Mouse (Mus musculus): ENCODE data around the gene Fbxo41. TPM values are rescaled to one million over a fixed set of nuclear protein-coding genes. Genes with fewer than 3 reads are reported as not detected.

The Fbxo41 gene
- polyA plus RNA-seq, 1 experiment from 2014 or later, result 10.0 TPM

DNA sequence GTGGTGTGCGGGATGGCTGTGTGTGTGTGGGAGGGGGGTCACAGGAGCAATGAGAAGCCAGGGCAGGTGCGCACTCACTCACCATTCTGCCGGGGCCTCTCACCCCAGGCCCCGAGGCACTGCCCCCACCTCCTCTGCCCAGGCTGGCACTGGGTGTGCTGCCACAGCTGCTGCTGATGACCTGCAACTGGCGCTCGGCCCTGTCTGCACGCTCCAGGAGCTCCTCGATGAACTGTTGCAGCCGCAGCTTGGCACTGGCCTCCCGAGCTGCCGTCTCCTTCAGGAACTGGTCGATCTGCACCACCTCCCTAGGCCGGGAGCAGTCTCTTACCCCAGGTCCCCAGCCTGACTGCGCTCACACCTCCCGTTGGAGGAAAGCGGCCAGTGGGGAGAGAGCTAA is 22.1 kb downstream of the Fbxo41 start:
- no peak overlapping the region for H3K4me2 ChIP-seq (ENCODE audit: low read depth, low read length)
- no peak for ATAC-seq (ENCODE audit: low read depth)
- no peak overlapping the region for H3K4me3 ChIP-seq (ENCODE audit: low read depth, low read length)
- no peaks in the 10 kb centered on the region for H3K9me3 ChIP-seq (ENCODE audit: control insufficient read depth, low read length)
- 0 out of 2 replicates have a peak, but pooled peaks cover 3% of the 10 kb centered on the region for H3K4me1 ChIP-seq (ENCODE audit: control insufficient read depth, insufficient read depth, low read length)
- no peaks in the 10 kb centered on the region for H3K36me3 ChIP-seq (ENCODE audit: control insufficient read depth, insufficient read depth, low read length)
- H3K9ac ChIP-seq (replicated peaks; ENCODE audit: low read depth, low read length), result no peak overlapping the region
- H3K27me3 ChIP-seq (ENCODE audit: control insufficient read depth, insufficient read depth, low read length), result peaks cover 20% of the 10 kb centered on the region
- no peak overlapping the region for H3K27ac ChIP-seq (ENCODE audit: low read depth, low read length)
- WGBS, result 65% methylated on average over 16 of the region's 16 CpGs

DNA sequence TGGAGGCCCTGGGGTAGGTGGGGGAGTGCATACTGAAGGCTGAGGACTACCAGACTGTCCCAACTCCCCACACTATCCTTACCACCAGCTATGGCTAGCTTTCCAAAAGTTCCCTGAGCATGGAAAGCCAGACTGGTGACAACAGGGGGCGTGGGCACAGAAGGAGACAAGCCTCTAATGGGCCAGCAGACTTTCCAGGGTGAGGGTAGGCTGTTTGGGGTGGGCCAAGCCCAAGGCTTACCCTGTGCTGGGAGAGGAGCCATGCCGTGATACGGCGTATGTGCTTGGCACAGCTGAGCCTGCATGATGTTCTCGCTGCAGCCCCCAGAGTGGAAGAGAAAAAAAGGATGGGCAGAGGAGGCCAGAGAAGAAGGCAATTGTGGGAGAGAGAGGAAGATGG is 22.8 kb downstream of the Fbxo41 start:
- no peak overlapping the region for H3K9ac ChIP-seq (replicated peaks; ENCODE audit: low read depth, low read length)
- no peaks in the 10 kb centered on the region for H3K9me3 ChIP-seq (ENCODE audit: control insufficient read depth, low read length)
- no peak overlapping the region for H3K4me2 ChIP-seq (ENCODE audit: low read depth, low read length)
- H3K4me3 ChIP-seq (ENCODE audit: low read depth, low read length), result no peak overlapping the region
- H3K4me1 ChIP-seq (ENCODE audit: control insufficient read depth, insufficient read depth, low read length), result 0 out of 2 replicates have a peak, but pooled peaks cover 3% of the 10 kb centered on the region
- 82% methylated on average over 5 of the region's 5 CpGs for WGBS
- ATAC-seq (ENCODE audit: low read depth), result no peak
- H3K27ac ChIP-seq (ENCODE audit: low read depth, low read length), result no peak overlapping the region
- H3K27me3 ChIP-seq (ENCODE audit: control insufficient read depth, insufficient read depth, low read length), result peaks cover 15% of the 10 kb centered on the region
- no peaks in the 10 kb centered on the region for H3K36me3 ChIP-seq (ENCODE audit: control insufficient read depth, insufficient read depth, low read length)

DNA sequence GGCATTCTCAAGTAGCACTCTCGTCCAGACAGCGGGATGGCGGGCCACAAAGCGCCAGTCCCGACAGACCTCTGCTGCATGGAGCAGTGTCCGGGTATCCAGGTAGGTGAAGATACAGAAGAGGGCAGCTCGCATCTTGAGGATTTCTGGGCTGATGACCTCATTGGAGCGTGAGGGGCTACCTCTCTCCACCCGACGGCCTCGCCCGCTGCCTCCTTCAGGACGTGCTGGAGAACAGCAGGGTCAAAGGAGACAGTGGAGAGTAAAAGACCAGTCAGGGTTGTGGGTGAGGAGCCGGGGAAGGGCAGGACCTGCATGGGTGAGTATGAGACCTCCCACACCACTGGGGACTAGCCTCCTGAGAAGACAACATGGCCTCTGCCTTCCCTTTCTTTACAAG is 24.4 kb downstream of the Fbxo41 start:
- WGBS, result 46% methylated on average over 14 of the region's 14 CpGs
- no peaks in the 10 kb centered on the region for H3K9me3 ChIP-seq (ENCODE audit: control insufficient read depth, low read length)

DNA sequence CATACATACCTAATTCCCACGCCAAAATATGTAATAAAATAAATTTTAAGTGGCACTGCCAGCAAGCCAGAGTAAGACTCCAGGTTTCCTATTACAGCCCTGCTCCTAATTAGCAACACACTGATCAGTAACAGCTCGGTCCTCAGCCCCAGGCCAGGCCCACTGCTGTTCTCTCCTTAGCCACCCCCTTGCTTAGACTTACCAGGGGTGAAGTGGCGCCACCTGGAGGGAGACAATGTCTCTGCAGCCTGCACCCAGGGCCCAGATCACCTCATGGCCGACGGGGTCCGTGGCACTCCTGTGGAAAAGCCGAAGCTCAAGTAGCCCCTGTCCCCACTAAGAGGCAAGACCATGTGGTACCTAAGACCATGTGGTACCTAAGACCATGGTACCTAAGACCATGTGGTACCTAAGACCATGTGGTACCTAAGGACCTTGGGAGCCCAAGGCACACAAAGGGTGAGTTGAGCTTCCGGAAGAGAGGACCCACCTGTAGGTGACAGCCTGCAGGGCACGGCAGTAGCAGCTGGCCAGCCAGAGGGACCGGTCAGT is 25.4 kb downstream of the Fbxo41 start:
- Histone ChIP-seq H3K4me2 (ENCODE audit: low read depth, low read length) (no peak overlapping the region), H3K4me3 (ENCODE audit: low read depth, low read length) (no peak overlapping the region), H3K27ac (ENCODE audit: low read depth, low read length) (no peak overlapping the region), H3K27me3 (ENCODE audit: control insufficient read depth, insufficient read depth, low read length) (no peaks in the 10 kb centered on the region), H3K36me3 (ENCODE audit: control insufficient read depth, insufficient read depth, low read length) (peaks cover 5% of the 10 kb centered on the region; the same call in 1 of the 2 replicates), H3K4me1 (ENCODE audit: control insufficient read depth, insufficient read depth, low read length) (no peaks in the 10 kb centered on the region), H3K9me3 (ENCODE audit: control insufficient read depth, low read length) (no peaks in the 10 kb centered on the region), H3K9ac (replicated peaks; ENCODE audit: low read depth, low read length) (no peak overlapping the region)
- no peak for ATAC-seq (ENCODE audit: low read depth)
- WGBS, result 41% methylated on average over 10 of the region's 10 CpGs

More for the DNA sequence above, 24.4 kb downstream of the Fbxo41 start:
- Histone ChIP-seq H3K27ac (ENCODE audit: low read depth, low read length) (no peak overlapping the region), H3K4me2 (ENCODE audit: low read depth, low read length) (no peak overlapping the region), H3K4me3 (ENCODE audit: low read depth, low read length) (no peak overlapping the region), H3K4me1 (ENCODE audit: control insufficient read depth, insufficient read depth, low read length) (no peaks in the 10 kb centered on the region), H3K36me3 (ENCODE audit: control insufficient read depth, insufficient read depth, low read length) (no peaks in the 10 kb centered on the region), H3K9ac (replicated peaks; ENCODE audit: low read depth, low read length) (no peak overlapping the region), H3K27me3 (ENCODE audit: control insufficient read depth, insufficient read depth, low read length) (no peaks in the 10 kb centered on the region)
- no peak for ATAC-seq (ENCODE audit: low read depth)

DNA sequence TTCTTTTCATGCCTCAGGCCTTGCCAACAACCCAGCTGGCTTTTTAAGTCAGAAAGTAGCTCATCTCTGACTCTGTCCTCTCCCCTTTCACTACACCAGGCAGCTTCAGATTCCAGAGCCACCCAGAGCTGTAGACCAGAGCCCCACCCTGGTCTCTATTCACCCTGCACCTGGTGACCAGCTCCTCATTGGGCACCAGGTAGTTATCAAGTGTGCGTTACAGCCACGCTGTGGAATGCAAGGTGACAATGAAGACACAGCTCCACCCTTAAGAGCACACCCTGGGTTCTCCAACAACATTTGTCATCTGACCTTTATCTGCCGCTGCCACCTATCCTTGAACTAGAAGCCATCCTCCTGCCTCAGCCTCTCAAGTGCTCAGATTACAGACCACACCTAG is 27.2 kb downstream of the Fbxo41 start:
- Histone ChIP-seq H3K4me1 (ENCODE audit: control insufficient read depth, insufficient read depth, low read length) (no peaks in the 10 kb centered on the region), H3K27me3 (ENCODE audit: control insufficient read depth, insufficient read depth, low read length) (no peaks in the 10 kb centered on the region), H3K9me3 (ENCODE audit: control insufficient read depth, low read length) (no peaks in the 10 kb centered on the region), H3K4me3 (ENCODE audit: low read depth, low read length) (no peak overlapping the region), H3K9ac (replicated peaks; ENCODE audit: low read depth, low read length) (no peak overlapping the region), H3K27ac (ENCODE audit: low read depth, low read length) (no peak overlapping the region), H3K4me2 (ENCODE audit: low read depth, low read length) (no peak overlapping the region), H3K36me3 (ENCODE audit: control insufficient read depth, insufficient read depth, low read length) (peaks cover 13% of the 10 kb centered on the region)
- no peak for ATAC-seq (ENCODE audit: low read depth)
- WGBS, result 96% methylated on average over 3 of the region's 3 CpGs

DNA sequence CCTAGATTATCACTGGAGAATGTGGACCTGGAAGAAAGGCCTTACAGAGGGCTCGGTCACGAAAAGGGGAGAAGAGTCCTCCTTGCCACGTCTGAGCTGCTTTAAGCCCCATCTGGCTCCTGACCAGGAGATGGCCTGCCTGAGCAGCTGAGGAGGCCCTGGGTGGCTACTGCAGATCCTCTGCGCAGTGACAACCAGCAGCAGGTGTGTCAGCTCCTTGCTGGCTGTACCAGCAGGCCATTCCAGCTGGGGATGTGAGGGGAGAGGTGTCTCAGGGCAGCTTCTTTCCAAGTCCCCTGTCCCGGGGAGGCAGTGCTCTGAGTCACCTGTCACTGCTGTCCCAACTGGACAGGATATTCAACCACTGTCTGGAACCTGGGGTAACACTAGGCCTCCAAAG is 30.3 kb downstream of the Fbxo41 start:
- no peak for ATAC-seq (ENCODE audit: low read depth)
- Histone ChIP-seq H3K27ac (ENCODE audit: low read depth, low read length) (no peak overlapping the region), H3K9me3 (ENCODE audit: control insufficient read depth, low read length) (no peaks in the 10 kb centered on the region), H3K9ac (replicated peaks; ENCODE audit: low read depth, low read length) (no peak overlapping the region), H3K4me2 (ENCODE audit: low read depth, low read length) (no peak overlapping the region), H3K4me1 (ENCODE audit: control insufficient read depth, insufficient read depth, low read length) (no peaks in the 10 kb centered on the region), H3K4me3 (ENCODE audit: low read depth, low read length) (no peak overlapping the region), H3K27me3 (ENCODE audit: control insufficient read depth, insufficient read depth, low read length) (no peaks in the 10 kb centered on the region), H3K36me3 (ENCODE audit: control insufficient read depth, insufficient read depth, low read length) (peaks cover 31% of the 10 kb centered on the region)
- 58% methylated on average over 5 of the region's 5 CpGs for WGBS

DNA sequence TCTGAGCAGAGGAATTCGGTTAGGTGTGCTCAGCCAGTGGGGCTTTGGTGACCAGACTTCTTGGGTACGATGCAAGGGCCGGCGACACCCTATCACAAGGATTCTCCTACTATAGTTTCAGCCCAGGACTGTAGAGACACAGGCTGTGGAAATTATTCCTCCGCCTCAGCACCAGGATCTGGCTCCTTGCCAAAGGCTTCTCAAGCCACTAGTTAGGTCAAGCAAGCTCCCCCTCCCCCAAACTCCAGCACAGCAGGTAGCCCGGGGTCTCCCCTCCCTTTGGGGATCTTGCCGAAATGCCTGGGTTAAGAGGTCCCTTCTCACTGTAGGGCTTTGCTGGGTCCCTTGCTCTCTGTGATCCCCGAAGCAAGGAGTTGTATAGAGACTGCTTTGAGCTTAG is 30.8 kb downstream of the Fbxo41 start:
- H3K27ac ChIP-seq (ENCODE audit: low read depth, low read length), result no peak overlapping the region
- no peak overlapping the region for H3K4me2 ChIP-seq (ENCODE audit: low read depth, low read length)
- H3K27me3 ChIP-seq (ENCODE audit: control insufficient read depth, insufficient read depth, low read length), result no peaks in the 10 kb centered on the region
- no peak for ATAC-seq (ENCODE audit: low read depth)
- H3K4me3 ChIP-seq (ENCODE audit: low read depth, low read length), result no peak overlapping the region
- no peak overlapping the region for H3K9ac ChIP-seq (replicated peaks; ENCODE audit: low read depth, low read length)
- H3K4me1 ChIP-seq (ENCODE audit: control insufficient read depth, insufficient read depth, low read length), result no peaks in the 10 kb centered on the region
- H3K9me3 ChIP-seq (ENCODE audit: control insufficient read depth, low read length), result no peaks in the 10 kb centered on the region
- H3K36me3 ChIP-seq (ENCODE audit: control insufficient read depth, insufficient read depth, low read length), result peaks cover 37% of the 10 kb centered on the region
- 68% methylated on average over 8 of the region's 8 CpGs for WGBS

DNA sequence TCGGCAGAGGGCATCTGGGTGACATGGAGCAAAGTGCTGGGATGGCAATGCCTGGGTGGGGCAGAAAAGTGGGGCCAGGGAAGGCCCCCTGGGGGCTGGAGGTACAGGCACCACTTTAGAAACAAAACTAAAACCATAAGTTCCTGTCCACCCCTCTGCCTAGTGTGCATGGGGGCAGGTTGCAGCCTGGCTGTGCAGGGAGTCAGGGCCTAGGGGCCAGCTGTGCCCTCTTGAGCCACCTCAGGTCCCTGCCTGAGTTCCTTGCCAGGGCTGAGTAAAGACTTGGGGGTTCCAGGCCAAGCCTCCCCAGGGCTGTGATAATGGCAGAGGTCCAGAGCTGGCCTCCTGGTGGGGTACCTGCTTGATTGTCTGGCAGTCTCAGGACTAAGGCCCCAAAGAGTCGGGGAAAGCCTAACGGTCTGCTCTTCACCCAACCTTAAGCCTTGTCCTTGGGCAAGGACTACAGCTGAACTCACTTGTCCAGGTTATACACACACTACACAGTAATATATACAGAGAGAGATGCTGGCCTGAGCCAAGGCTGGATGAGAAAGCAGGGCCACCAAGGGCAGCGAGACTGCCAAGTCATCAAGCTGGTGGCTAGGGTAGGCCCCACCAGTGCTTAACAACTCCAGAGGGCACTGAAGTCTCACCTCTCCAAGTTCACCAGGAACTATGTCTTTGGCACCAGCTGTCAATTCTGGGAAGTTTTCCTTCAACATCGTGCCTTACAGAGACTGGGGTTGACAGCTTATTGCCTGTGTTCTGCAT is 32.9 kb downstream of the Fbxo41 start:
- no peak for ATAC-seq (ENCODE audit: low read depth)
- H3K36me3 ChIP-seq (ENCODE audit: control insufficient read depth, insufficient read depth, low read length), result peaks cover 56% of the 10 kb centered on the region
- no peak overlapping the region for H3K27ac ChIP-seq (ENCODE audit: low read depth, low read length)
- no peaks in the 10 kb centered on the region for H3K4me1 ChIP-seq (ENCODE audit: control insufficient read depth, insufficient read depth, low read length)
- no peaks in the 10 kb centered on the region for H3K27me3 ChIP-seq (ENCODE audit: control insufficient read depth, insufficient read depth, low read length)
- no peak overlapping the region for H3K4me2 ChIP-seq (ENCODE audit: low read depth, low read length)
- WGBS, result 79% methylated on average over 5 of the region's 5 CpGs
- H3K9me3 ChIP-seq (ENCODE audit: control insufficient read depth, low read length), result no peaks in the 10 kb centered on the region
- H3K4me3 ChIP-seq (ENCODE audit: low read depth, low read length), result no peak overlapping the region
- no peak overlapping the region for H3K9ac ChIP-seq (replicated peaks; ENCODE audit: low read depth, low read length)

DNA sequence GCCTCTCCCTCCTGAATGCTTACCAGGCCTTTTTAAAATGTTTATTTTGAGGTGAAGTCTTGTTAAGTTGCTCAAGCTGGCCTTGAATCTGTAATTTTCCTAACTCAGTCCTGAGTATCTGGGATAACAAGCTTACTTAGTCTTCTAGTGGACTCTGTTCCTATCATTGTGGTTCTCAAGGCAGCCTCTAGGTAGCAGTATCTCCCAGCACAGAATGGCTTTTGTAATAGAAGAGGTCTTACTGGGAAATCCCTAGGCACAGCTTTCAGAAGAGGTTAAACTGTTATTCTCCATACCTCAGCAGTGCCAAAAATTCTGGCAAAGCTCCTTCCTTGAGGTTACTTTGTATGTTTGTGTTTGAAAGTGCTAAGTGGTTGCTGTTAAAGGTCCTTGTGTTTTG is 37.4 kb downstream of the Fbxo41 start:
- Histone ChIP-seq H3K9ac (replicated peaks; ENCODE audit: low read depth, low read length) (no peak overlapping the region), H3K4me3 (ENCODE audit: low read depth, low read length) (no peak overlapping the region), H3K9me3 (ENCODE audit: control insufficient read depth, low read length) (no peaks in the 10 kb centered on the region), H3K4me2 (ENCODE audit: low read depth, low read length) (no peak overlapping the region), H3K27ac (ENCODE audit: low read depth, low read length) (no peak overlapping the region), H3K36me3 (ENCODE audit: control insufficient read depth, insufficient read depth, low read length) (peaks cover 86% of the 10 kb centered on the region), H3K4me1 (ENCODE audit: control insufficient read depth, insufficient read depth, low read length) (no peaks in the 10 kb centered on the region), H3K27me3 (ENCODE audit: control insufficient read depth, insufficient read depth, low read length) (no peaks in the 10 kb centered on the region)
- no peak for ATAC-seq (ENCODE audit: low read depth)

Measured in neural tube, embryonic 14.5 days (tissue).